Comparison of ENCODE assay signal across 24 mouse cellular contexts in genomic region chr4:154749996-154750395, GRCm38 (mm10).
A peak's percentile ranks its signal among the peaks of the same experiment; 100 is the strongest.
DNase-seq lines count a peak whose midpoint lies in the region; ATAC-seq lines count a peak whose summit lies in the region.
"Had no signal": no experiment of that assay in that cellular context is flagged by ENCODE, and none has a peak within 500 bp of the region (broad histone marks: within the 10 kb centered on the region; RNA-seq: fewer than 3 reads in every experiment).

No protein-coding gene starts in this region.

- H3K27ac ChIP-seq in midbrain, embryonic 10.5 days (replicated peaks): 0 out of 2 replicates have a peak overlapping the region, but pooled peaks have one; percentile 9
- no peak overlapping the region for H3K27ac ChIP-seq in midbrain, embryonic 11.5 days (ENCODE audit: low read depth, low read length)
- peak overlapping the region; percentile 47 for H3K27ac ChIP-seq in embryonic facial prominence, embryonic 12.5 days
- peak overlapping the region; percentile 61 for H3K27ac ChIP-seq in limb, embryonic 13.5 days
- H3K27ac ChIP-seq: forebrain, embryonic 12.5 days; gastrocnemius, adult 2 months; hindbrain, embryonic 14.5 days; midbrain, embryonic 15.5 days; neural tube, embryonic 12.5 days had no signal

- H3K9me3 ChIP-seq in midbrain, embryonic 10.5 days (replicated peaks): no peaks in the 10 kb centered on the region
- H3K9me3 ChIP-seq in midbrain, embryonic 11.5 days (ENCODE audit: control insufficient read depth, low read length): no peaks in the 10 kb centered on the region
- no peaks in the 10 kb centered on the region for H3K9me3 ChIP-seq in embryonic facial prominence, embryonic 12.5 days
- no peaks in the 10 kb centered on the region for H3K9me3 ChIP-seq in limb, embryonic 13.5 days
- H3K9me3 ChIP-seq: forebrain, embryonic 12.5 days; megakaryocyte, embryonic 14.5 days; midbrain, embryonic 15.5 days; neural tube, embryonic 12.5 days had no signal

- H3K9ac ChIP-seq in midbrain, embryonic 11.5 days (ENCODE audit: low read length): no peak overlapping the region
- H3K9ac ChIP-seq in embryonic facial prominence, embryonic 12.5 days: no peak overlapping the region
- H3K9ac ChIP-seq in limb, embryonic 13.5 days: no peak overlapping the region
- H3K9ac ChIP-seq: forebrain, embryonic 12.5 days; hindbrain, embryonic 14.5 days; midbrain, embryonic 15.5 days; neural tube, embryonic 12.5 days had no signal

- H3K4me2 ChIP-seq in midbrain, embryonic 11.5 days: no peak overlapping the region
- H3K4me2 ChIP-seq in embryonic facial prominence, embryonic 12.5 days (replicated peaks): no peak overlapping the region
- peak overlapping the region; percentile 31 for H3K4me2 ChIP-seq in limb, embryonic 13.5 days (replicated peaks)
- H3K4me2 ChIP-seq: forebrain, embryonic 12.5 days; hindbrain, embryonic 14.5 days; midbrain, embryonic 15.5 days; neural tube, embryonic 12.5 days had no signal

- DNase-seq in midbrain, embryonic 10.5 days (ENCODE audit: low spot score): peak; percentile 26
- no peak for DNase-seq in midbrain, embryonic 11.5 days (ENCODE audit: low spot score, missing footprints)
- DNase-seq in right cerebral cortex, adult 18-20 months: no peak
- no peak for DNase-seq in layer of hippocampus, adult 18-20 months (ENCODE audit: low spot score in 2 of 2)
- no peak for DNase-seq in frontal cortex, postnatal 25 days (ENCODE audit: low spot score in 2 of 2)
- DNase-seq: adrenal gland, postnatal 14 days; cerebellum, adult 2 months; cerebellum, postnatal 36 days; gastrocnemius, adult 2 months; kidney, adult 8-10 months; kidney, postnatal 10 days; layer of hippocampus, postnatal 36 days; lung, adult 2 months; retina, postnatal 1 day; thymus, adult 2 months; thymus, postnatal 4 days had no signal

- ATAC-seq in midbrain, embryonic 11.5 days (ENCODE audit: low FRiP score): no peak
- no peak for ATAC-seq in embryonic facial prominence, embryonic 12.5 days (ENCODE audit: insufficient number of reproducible peaks, insufficient read depth, low FRiP score, low TSS enrichment)
- peak; percentile 24; the same call in 1 of the 2 replicates for ATAC-seq in limb, embryonic 13.5 days (ENCODE audit: low FRiP score, low read depth)
- ATAC-seq: inflammation-experienced regulatory T-cells, adult 6 months; midbrain, embryonic 15.5 days had no signal

- peaks cover 25% of the 10 kb centered on the region for H3K4me1 ChIP-seq in midbrain, embryonic 10.5 days
- H3K4me1 ChIP-seq in midbrain, embryonic 11.5 days (ENCODE audit: control insufficient read depth, insufficient read depth, low read length): no peaks in the 10 kb centered on the region
- peaks cover 17% of the 10 kb centered on the region for H3K4me1 ChIP-seq in embryonic facial prominence, embryonic 12.5 days
- peaks cover 82% of the 10 kb centered on the region for H3K4me1 ChIP-seq in limb, embryonic 13.5 days
- H3K4me1 ChIP-seq: midbrain, embryonic 15.5 days; neural tube, embryonic 12.5 days had no signal

- WGBS in midbrain, embryonic 10.5 days: 77% methylated on average over 2 of the region's 2 CpGs
- WGBS in midbrain, embryonic 11.5 days: 86% methylated on average over 2 of the region's 2 CpGs
- WGBS in embryonic facial prominence, embryonic 12.5 days: 75% methylated on average over 2 of the region's 2 CpGs
- 80% methylated on average over 2 of the region's 2 CpGs for WGBS in limb, embryonic 13.5 days

- H3K4me3 ChIP-seq in midbrain, embryonic 10.5 days: no peak overlapping the region
- no peak overlapping the region for H3K4me3 ChIP-seq in midbrain, embryonic 11.5 days (ENCODE audit: low read depth, low read length)
- H3K4me3 ChIP-seq in embryonic facial prominence, embryonic 12.5 days: no peak overlapping the region
- H3K4me3 ChIP-seq in limb, embryonic 13.5 days: no peak overlapping the region
- H3K4me3 ChIP-seq: forebrain, embryonic 12.5 days; gastrocnemius, adult 2 months; megakaryocyte, embryonic 14.5 days; midbrain, embryonic 15.5 days; neural tube, embryonic 12.5 days had no signal

- H3K27me3 ChIP-seq in midbrain, embryonic 10.5 days (ENCODE audit: low read depth, poor library complexity, severe bottlenecking): peaks cover 30% of the 10 kb centered on the region
- H3K27me3 ChIP-seq in midbrain, embryonic 11.5 days (ENCODE audit: control insufficient read depth, insufficient read depth, low read length): no peaks in the 10 kb centered on the region
- 0 out of 2 replicates have a peak, but pooled peaks cover under 1% of the 10 kb centered on the region for H3K27me3 ChIP-seq in embryonic facial prominence, embryonic 12.5 days
- H3K27me3 ChIP-seq in limb, embryonic 13.5 days: peaks cover 75% of the 10 kb centered on the region

- H3K36me3 ChIP-seq in midbrain, embryonic 10.5 days: no peaks in the 10 kb centered on the region
- no peaks in the 10 kb centered on the region for H3K36me3 ChIP-seq in midbrain, embryonic 11.5 days (ENCODE audit: control insufficient read depth, insufficient read depth, low read length)
- H3K36me3 ChIP-seq in embryonic facial prominence, embryonic 12.5 days: no peaks in the 10 kb centered on the region
- H3K36me3 ChIP-seq in limb, embryonic 13.5 days: no peaks in the 10 kb centered on the region
- H3K36me3 ChIP-seq: forebrain, embryonic 12.5 days; midbrain, embryonic 15.5 days; neural tube, embryonic 12.5 days had no signal
